Comparison of ENCODE assay signal across 14 mouse cellular contexts in the genomic region with DNA sequence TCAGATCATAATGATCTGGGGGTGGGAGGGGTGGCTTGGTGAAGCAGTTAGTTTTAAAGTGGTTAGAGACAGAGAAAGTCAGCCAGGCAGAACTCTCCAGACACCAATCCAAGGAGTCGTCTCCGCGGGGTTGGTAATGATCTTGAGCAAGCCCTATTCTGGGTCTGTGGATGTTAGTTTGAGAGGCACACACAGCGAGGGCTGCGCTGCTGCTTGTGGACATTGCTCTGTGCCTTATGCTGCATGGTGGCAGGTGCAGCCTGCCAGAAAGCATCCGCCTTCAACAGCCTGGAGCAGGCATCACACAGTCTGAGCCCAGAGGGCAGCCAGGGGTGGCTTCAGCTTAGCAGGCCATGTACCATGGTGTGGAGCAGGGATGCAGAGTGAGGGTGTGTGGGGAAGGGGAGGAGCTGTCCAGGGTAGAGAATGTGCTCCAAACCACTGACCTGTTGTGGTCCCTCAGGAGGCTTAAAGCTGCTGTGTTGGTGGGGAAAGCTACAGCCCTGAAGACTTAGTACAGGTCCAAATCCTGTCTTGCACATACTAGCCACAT. TPM values are rescaled to one million over a fixed set of nuclear protein-coding genes. Genes with fewer than 3 reads are reported as not detected.
DNase-seq lines count a peak whose midpoint lies in the region; ATAC-seq and TF ChIP-seq lines count a peak whose summit lies in the region.
"Had no signal": no experiment of that assay in that cellular context is flagged by ENCODE, and none has a peak within 500 bp of the region (broad histone marks: within the 10 kb centered on the region; RNA-seq: fewer than 3 reads in every experiment).

No protein-coding gene starts in this region.

- 52% methylated on average over 6 of the region's 6 CpGs for WGBS in hindbrain, embryonic 13.5 days
- WGBS in hindbrain, embryonic 11.5 days: 83% methylated on average over 6 of the region's 6 CpGs
- WGBS in midbrain, postnatal 0 days: 64% methylated on average over 6 of the region's 6 CpGs
- WGBS in midbrain, embryonic 10.5 days: 79% methylated on average over 6 of the region's 6 CpGs
- 32% methylated on average over 6 of the region's 6 CpGs for WGBS in neural tube, embryonic 14.5 days

- DNase-seq in hindbrain, embryonic 11.5 days (ENCODE audit: low spot score): no peak
- DNase-seq in midbrain, postnatal 0 days (ENCODE audit: low spot score): peak; percentile 61
- DNase-seq in midbrain, embryonic 10.5 days (ENCODE audit: low spot score): no peak
- no peak for DNase-seq in right cerebral cortex, postnatal 25 days
- DNase-seq in gastrocnemius, adult 18-20 months (ENCODE audit: low spot score): no peak
- DNase-seq: B cell, adult 2 months; heart, postnatal 36 days had no signal

- H3K4me2 ChIP-seq in hindbrain, embryonic 13.5 days: no peak overlapping the region; the same call in 1 of the 2 replicates
- no peak overlapping the region for H3K4me2 ChIP-seq in hindbrain, embryonic 11.5 days (replicated peaks; ENCODE audit: low read depth, low read length)
- no peak overlapping the region for H3K4me2 ChIP-seq in midbrain, postnatal 0 days (ENCODE audit: low read depth, low read length, poor library complexity, severe bottlenecking)
- H3K4me2 ChIP-seq in neural tube, embryonic 14.5 days (ENCODE audit: low read depth, low read length): no peak overlapping the region
- H3K4me2 ChIP-seq: heart, embryonic 11.5 days had no signal

- H3K4me1 ChIP-seq in hindbrain, embryonic 13.5 days (replicated peaks): peaks cover 28% of the 10 kb centered on the region
- H3K4me1 ChIP-seq in hindbrain, embryonic 11.5 days (replicated peaks; ENCODE audit: control insufficient read depth, insufficient read depth, low read length): peaks cover 3% of the 10 kb centered on the region; the same call in 1 of the 2 replicates
- H3K4me1 ChIP-seq in midbrain, postnatal 0 days (ENCODE audit: insufficient read depth, low read length): no peaks in the 10 kb centered on the region
- H3K4me1 ChIP-seq in midbrain, embryonic 10.5 days: peaks cover 15% of the 10 kb centered on the region
- peaks cover 7% of the 10 kb centered on the region; the same call in 1 of the 2 replicates for H3K4me1 ChIP-seq in neural tube, embryonic 14.5 days (ENCODE audit: control insufficient read depth, insufficient read depth, low read length)

- no peaks in the 10 kb centered on the region for H3K9me3 ChIP-seq in hindbrain, embryonic 13.5 days
- no peaks in the 10 kb centered on the region for H3K9me3 ChIP-seq in hindbrain, embryonic 11.5 days (ENCODE audit: control insufficient read depth, low read length)
- H3K9me3 ChIP-seq in midbrain, postnatal 0 days (ENCODE audit: low read length): no peaks in the 10 kb centered on the region
- H3K9me3 ChIP-seq in midbrain, embryonic 10.5 days (replicated peaks): no peaks in the 10 kb centered on the region
- no peaks in the 10 kb centered on the region for H3K9me3 ChIP-seq in neural tube, embryonic 14.5 days (ENCODE audit: control insufficient read depth, low read length)

- H3K27ac ChIP-seq in hindbrain, embryonic 13.5 days: peak overlapping the region; percentile 70
- H3K27ac ChIP-seq in hindbrain, embryonic 11.5 days (ENCODE audit: low read depth, low read length): no peak overlapping the region
- H3K27ac ChIP-seq in midbrain, postnatal 0 days (ENCODE audit: low read depth, low read length): no peak overlapping the region
- no peak overlapping the region for H3K27ac ChIP-seq in midbrain, embryonic 10.5 days (replicated peaks)
- H3K27ac ChIP-seq in neural tube, embryonic 14.5 days (ENCODE audit: low read depth, low read length): peak overlapping the region; percentile 62
- H3K27ac ChIP-seq: liver, embryonic 14.5 days had no signal

- ATAC-seq in hindbrain, embryonic 13.5 days (ENCODE audit: low FRiP score): peak; percentile 55
- ATAC-seq in hindbrain, embryonic 11.5 days (ENCODE audit: low FRiP score): no peak
- no peak for ATAC-seq in midbrain, postnatal 0 days (ENCODE audit: low FRiP score)
- 0 out of 2 replicates have a peak, but pooled peaks have one; percentile 37 for ATAC-seq in erythroblast, adult 5-6 weeks (replicated peaks; ENCODE audit: low FRiP score, poor library complexity, severe bottlenecking)
- peak; percentile 66 for ATAC-seq in neural tube, embryonic 14.5 days (ENCODE audit: low read depth)
- ATAC-seq: forebrain, embryonic 14.5 days; intestine, embryonic 16.5 days had no signal

- no peak overlapping the region for H3K4me3 ChIP-seq in hindbrain, embryonic 13.5 days
- no peak overlapping the region for H3K4me3 ChIP-seq in hindbrain, embryonic 11.5 days (ENCODE audit: low read depth, low read length)
- no peak overlapping the region for H3K4me3 ChIP-seq in midbrain, postnatal 0 days (ENCODE audit: low read depth, low read length)
- H3K4me3 ChIP-seq in midbrain, embryonic 10.5 days: no peak overlapping the region
- H3K4me3 ChIP-seq in neural tube, embryonic 14.5 days (ENCODE audit: low read depth, low read length): no peak overlapping the region

- no peak for TF ChIP-seq CTCF in midbrain, postnatal 0 days (IDR thresholded peaks at IDR 0.05)

- no peak overlapping the region for H3K9ac ChIP-seq in hindbrain, embryonic 13.5 days
- H3K9ac ChIP-seq in hindbrain, embryonic 11.5 days (ENCODE audit: low read depth, low read length): no peak overlapping the region
- H3K9ac ChIP-seq in midbrain, postnatal 0 days (replicated peaks; ENCODE audit: low read length, poor library complexity, severe bottlenecking): no peak overlapping the region
- H3K9ac ChIP-seq in neural tube, embryonic 14.5 days (replicated peaks; ENCODE audit: low read depth, low read length): no peak overlapping the region
- H3K9ac ChIP-seq: liver, embryonic 14.5 days had no signal

- peaks cover 46% of the 10 kb centered on the region for H3K27me3 ChIP-seq in hindbrain, embryonic 13.5 days
- H3K27me3 ChIP-seq in hindbrain, embryonic 11.5 days (ENCODE audit: control insufficient read depth, insufficient read depth, low read length): no peaks in the 10 kb centered on the region
- H3K27me3 ChIP-seq in midbrain, postnatal 0 days (ENCODE audit: insufficient read depth, low read length): no peaks in the 10 kb centered on the region
- no peaks in the 10 kb centered on the region for H3K27me3 ChIP-seq in midbrain, embryonic 10.5 days (ENCODE audit: low read depth, poor library complexity, severe bottlenecking)
- H3K27me3 ChIP-seq in neural tube, embryonic 14.5 days (ENCODE audit: control insufficient read depth, insufficient read depth, low read length): no peaks in the 10 kb centered on the region

- H3K36me3 ChIP-seq in hindbrain, embryonic 13.5 days: no peaks in the 10 kb centered on the region
- no peaks in the 10 kb centered on the region for H3K36me3 ChIP-seq in hindbrain, embryonic 11.5 days (ENCODE audit: control insufficient read depth, insufficient read depth, low read length)
- no peaks in the 10 kb centered on the region for H3K36me3 ChIP-seq in midbrain, postnatal 0 days (ENCODE audit: insufficient read depth, low read length)
- H3K36me3 ChIP-seq in midbrain, embryonic 10.5 days: no peaks in the 10 kb centered on the region
- no peaks in the 10 kb centered on the region for H3K36me3 ChIP-seq in neural tube, embryonic 14.5 days (ENCODE audit: control insufficient read depth, insufficient read depth, low read length)

RNA-seq across cellular contexts. Expression of a gene that starts 53.0 kb away (rescaled TPM):
- 18.2 and 18.6 TPM in 2 replicates for polyA plus RNA-seq in hindbrain, embryonic 13.5 days (2015; fragmentation: Nextera tagmentation; extraction: Ambion mirVana)
- 29.5 and 33.3 TPM in 2 replicates for polyA plus RNA-seq in hindbrain, embryonic 11.5 days (2014; fragmentation: Nextera tagmentation; extraction: Ambion mirVana)
- 66.3 and 84.2 TPM in 2 replicates for total RNA-seq in midbrain, postnatal 0 days (2014; rRNA removed)
- 13.7 and 15.0 TPM in 2 replicates for polyA plus RNA-seq in midbrain, postnatal 0 days (2015; fragmentation: Nextera tagmentation; extraction: Ambion mirVana)
- 23.9 and 24.9 TPM in 2 replicates for polyA plus RNA-seq in midbrain, embryonic 10.5 days (2016; fragmentation: Nextera tagmentation; extraction: Ambion mirVana)
- 5.4 and 5.8 TPM in 2 replicates for total RNA-seq in erythroblast, adult 5-6 weeks (2015; ENCODE audit: low replicate concordance)
- total RNA-seq in erythroblast, adult 5-6 weeks (2017; ENCODE audit: low replicate concordance): 5.1 and 5.4 TPM in 2 replicates
- 32.0 and 33.7 TPM in 2 replicates for polyA plus RNA-seq in neural tube, embryonic 14.5 days (2014; fragmentation: Nextera tagmentation; extraction: Ambion mirVana)
- 10 to 100 TPM; 12.7 to 13.1 TPM for total RNA-seq in gastrocnemius, adult 18-20 months (2021)

RNA-seq across cellular contexts. Expression of a gene that starts 53.1 kb away (rescaled TPM):
- polyA plus RNA-seq in hindbrain, embryonic 13.5 days (2015; fragmentation: Nextera tagmentation; extraction: Ambion mirVana): 14.1 and 15.9 TPM in 2 replicates
- 18.5 and 19.8 TPM in 2 replicates for polyA plus RNA-seq in hindbrain, embryonic 11.5 days (2014; fragmentation: Nextera tagmentation; extraction: Ambion mirVana)
- total RNA-seq in midbrain, postnatal 0 days (2014; rRNA removed): 18.2 and 18.5 TPM in 2 replicates
- 8.3 and 10.3 TPM in 2 replicates for polyA plus RNA-seq in midbrain, postnatal 0 days (2015; fragmentation: Nextera tagmentation; extraction: Ambion mirVana)
- 20.4 and 22.0 TPM in 2 replicates for polyA plus RNA-seq in midbrain, embryonic 10.5 days (2016; fragmentation: Nextera tagmentation; extraction: Ambion mirVana)
- 1.5 and 5.0 TPM in 2 replicates for total RNA-seq in erythroblast, adult 5-6 weeks (2015; ENCODE audit: low replicate concordance)
- total RNA-seq in erythroblast, adult 5-6 weeks (2017; ENCODE audit: low replicate concordance): 0.98 and 2.0 TPM in 2 replicates
- 11.2 and 11.5 TPM in 2 replicates for polyA plus RNA-seq in neural tube, embryonic 14.5 days (2014; fragmentation: Nextera tagmentation; extraction: Ambion mirVana)
- total RNA-seq in gastrocnemius, adult 18-20 months (2021): 1 to 10 TPM; 4.5 to 5.2 TPM

Comparison
In these comparisons a context has a peak if more than half of its experiments do, and no peak if none do; other contexts are left out.
1. ATAC-seq: peak in hindbrain, embryonic 13.5 days (single experiment), erythroblast, adult 5-6 weeks (single experiment) and neural tube, embryonic 14.5 days (single experiment); none in hindbrain, embryonic 11.5 days (single experiment) and midbrain, postnatal 0 days (single experiment).
2. H3K27ac ChIP-seq: peak in hindbrain, embryonic 13.5 days (single experiment) and neural tube, embryonic 14.5 days (single experiment); none in hindbrain, embryonic 11.5 days (single experiment), midbrain, postnatal 0 days (single experiment) and midbrain, embryonic 10.5 days (single experiment).